Mouse (Mus musculus) midbrain, embryonic 16.5 days (tissue): ENCODE data around the gene Gkn1. TPM values are rescaled to one million over a fixed set of nuclear protein-coding genes. Genes with fewer than 3 reads are reported as not detected.

ENCODE experiments used
- ATAC-seq: fragments of 200-750 bp; cut with Nextera tagmentation; 2 replicates; pipeline ENCODE4 v1.8.0; 2017; ENCODE audit warnings: moderate TSS enrichment
- H3K27ac ChIP-seq: fragments of 300-500 bp; sonication (generic); 2 replicates; pipeline ENCODE4 v1.5.1; 2014; ENCODE audit warnings: mild to moderate bottlenecking, low read length, mixed read lengths
- H3K27me3 ChIP-seq: fragments of 300-500 bp; sonication (generic); 2 replicates; pipeline ENCODE4 v1.6.1; 2014; ENCODE audit warnings: low read depth, low read length, mixed read lengths; ENCODE audit not compliant: control insufficient read depth, insufficient read depth
- H3K36me3 ChIP-seq: fragments of 300-500 bp; sonication (generic); 2 replicates; pipeline ENCODE4 v1.6.1; 2014; ENCODE audit warnings: mild to moderate bottlenecking, low read length, moderate library complexity, mixed read lengths; ENCODE audit not compliant: control insufficient read depth, insufficient read depth
- H3K4me1 ChIP-seq: fragments of 300-500 bp; sonication (generic); 2 replicates; pipeline ENCODE4 v1.6.1; 2014; ENCODE audit warnings: mild to moderate bottlenecking, low read length, mixed read lengths; ENCODE audit not compliant: control insufficient read depth, insufficient read depth
- H3K4me2 ChIP-seq: fragments of 300-500 bp; sonication (generic); 2 replicates; pipeline ENCODE4 v1.6.1; 2014; ENCODE audit warnings: mild to moderate bottlenecking, low read length, mixed read lengths
- H3K4me3 ChIP-seq: fragments of 300-500 bp; sonication (generic); 2 replicates; pipeline ENCODE4 v1.5.1; 2014; ENCODE audit warnings: low read depth, mild to moderate bottlenecking, low read length, moderate library complexity, mixed read lengths
- H3K9ac ChIP-seq: fragments of 300-500 bp; sonication (generic); 2 replicates; pipeline ENCODE4 v1.6.1; 2014; ENCODE audit warnings: low read depth, low read length, mixed read lengths
- H3K9me3 ChIP-seq: fragments of 300-500 bp; sonication (generic); replicated peaks from 2 replicates; pipeline ENCODE4 v1.6.1; 2014; ENCODE audit warnings: mild to moderate bottlenecking, low read length, mixed read lengths; ENCODE audit not compliant: control insufficient read depth, poor library complexity, severe bottlenecking
- WGBS: fragments of 180-500 bp; shearing (Covaris S2); extraction: QIAGEN DNeasy Blood & Tissue Kit; methylation state at CpG from one replicate; pipeline ENCODE4 v1.1.7; 2014; 5-methylcytosine and 5-hydroxymethylcytosine counted together
- polyA plus RNA-seq: library from polyadenylated mRNA; unstranded; fragments of >200 nt; fragmentation: Nextera tagmentation; extraction: Ambion mirVana; gene quantifications from 2 replicates; pipeline ENCODE4 v1.2.1, GENCODE M21; 2015

The Gkn1 gene
- polyA plus RNA-seq, 1 experiment from 2014 or later, result not detected

DNA sequence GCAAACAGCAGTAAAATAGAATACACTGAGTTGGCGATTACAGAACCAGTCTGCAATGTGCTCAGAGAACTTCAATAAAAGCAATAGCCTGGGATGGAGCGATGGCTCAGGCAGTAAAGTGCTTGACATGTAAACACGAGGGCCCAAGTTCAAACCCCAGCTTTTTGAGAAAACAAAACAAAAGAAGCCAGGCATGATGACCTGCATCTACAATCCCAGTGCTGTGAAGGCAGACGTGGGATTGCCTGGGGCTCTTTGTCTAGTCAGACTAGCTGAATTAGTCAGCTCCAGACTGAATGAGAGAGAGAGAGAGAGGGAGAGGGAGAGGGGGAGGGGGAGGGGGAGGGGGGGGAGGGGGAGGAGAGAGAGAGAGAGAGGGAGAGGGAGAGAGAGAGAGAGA, 48.8 kb downstream of the Gkn1 start:
- H3K4me3 ChIP-seq, result no peak overlapping the region
- no peak overlapping the region for H3K9ac ChIP-seq
- H3K4me2 ChIP-seq, result no peak overlapping the region
- H3K9me3 ChIP-seq, result no peaks in the 10 kb centered on the region
- WGBS, result 40% methylated on average over 4 of the region's 4 CpGs
- no peaks in the 10 kb centered on the region for H3K27me3 ChIP-seq
- H3K36me3 ChIP-seq, result no peaks in the 10 kb centered on the region
- H3K4me1 ChIP-seq, result 0 out of 2 replicates have a peak, but pooled peaks cover 2% of the 10 kb centered on the region
- H3K27ac ChIP-seq, result no peak overlapping the region
- ATAC-seq, result no peak

Other genes starting within 250 kb of the Gkn1 start
- gene D6Ertd527e, start 246.2 kb downstream of the Gkn1 start, polyA plus RNA-seq, result 0.19 TPM in 1 of 2 replicates, not detected in the other
- gene Antxr1, start 15.1 kb downstream of the Gkn1 start, polyA plus RNA-seq, result 2.7 and 3.0 TPM in 2 replicates
- gene Gkn2, start 22.4 kb upstream of the Gkn1 start, polyA plus RNA-seq, result not detected in 2 replicates
- 0.76 and 0.88 TPM in 2 replicates for gene Gkn3, start 38.0 kb upstream of the Gkn1 start, polyA plus RNA-seq
- not detected in 2 replicates for gene Bmp10, start 78.1 kb upstream of the Gkn1 start, polyA plus RNA-seq
- gene Arhgap25, start 182.3 kb upstream of the Gkn1 start, polyA plus RNA-seq, result 0.99 and 1.9 TPM in 2 replicates
- gene Prokr1, start 239.8 kb upstream of the Gkn1 start, polyA plus RNA-seq, result 1.6 and 2.8 TPM in 2 replicates